22 mouse cellular contexts compared by ENCODE assay signal in the genomic region with DNA sequence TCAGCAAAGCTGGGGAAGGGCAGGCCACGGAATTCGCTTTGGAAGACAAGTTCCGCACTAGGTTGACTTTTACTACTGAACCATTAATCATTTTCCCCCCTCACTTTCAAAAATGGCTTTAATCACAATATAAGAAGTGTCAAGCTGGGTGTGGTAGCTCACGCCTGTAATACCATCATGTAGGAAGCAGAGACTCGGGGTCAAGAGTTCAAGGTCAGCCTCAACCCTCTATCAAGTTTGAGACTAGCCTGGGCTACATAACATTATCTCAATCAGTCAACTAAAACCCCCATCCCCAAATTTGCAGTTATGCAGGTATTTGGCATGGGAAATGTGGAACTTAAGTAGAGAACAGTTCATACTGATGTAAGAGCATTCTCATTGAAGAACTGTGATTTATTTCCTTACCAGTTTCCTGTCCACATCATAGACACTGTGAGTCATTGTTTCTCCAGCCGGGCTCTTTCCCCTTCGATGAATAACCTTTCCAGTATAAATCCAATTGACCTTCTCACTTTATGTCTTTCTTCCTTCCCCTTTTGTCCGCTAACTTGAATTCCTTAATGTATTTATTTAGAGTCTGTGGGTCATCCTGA.
DNase-seq lines count a peak whose midpoint lies in the region; ATAC-seq and TF ChIP-seq lines count a peak whose summit lies in the region.
"Had no signal": no experiment of that assay in that cellular context is flagged by ENCODE, and none has a peak within 500 bp of the region (broad histone marks: within the 10 kb centered on the region; RNA-seq: fewer than 3 reads in every experiment).

No protein-coding gene starts in this region.

- no peaks in the 10 kb centered on the region for H3K27me3 ChIP-seq in heart, embryonic 16.5 days (ENCODE audit: control insufficient read depth, insufficient read depth, low read length)
- H3K27me3 ChIP-seq in heart, embryonic 12.5 days (replicated peaks), result no peaks in the 10 kb centered on the region
- H3K27me3 ChIP-seq in lung, embryonic 14.5 days (ENCODE audit: insufficient read depth, low read length), result no peaks in the 10 kb centered on the region
- H3K27me3 ChIP-seq: forebrain, embryonic 13.5 days; stomach, embryonic 15.5 days had no signal

- H3K36me3 ChIP-seq in heart, embryonic 16.5 days (ENCODE audit: control insufficient read depth, insufficient read depth), result no peaks in the 10 kb centered on the region
- no peaks in the 10 kb centered on the region for H3K36me3 ChIP-seq in heart, embryonic 12.5 days
- no peaks in the 10 kb centered on the region for H3K36me3 ChIP-seq in lung, embryonic 14.5 days (ENCODE audit: insufficient read depth)
- H3K36me3 ChIP-seq: heart, embryonic 10.5 days; limb, embryonic 10.5 days; stomach, embryonic 15.5 days had no signal

- WGBS in heart, embryonic 16.5 days, result 81% methylated on average over 8 of the region's 8 CpGs
- WGBS in heart, embryonic 12.5 days, result 75% methylated on average over 8 of the region's 8 CpGs
- 71% methylated on average over 8 of the region's 8 CpGs for WGBS in lung, embryonic 14.5 days

- peak; percentile 11 to 53 for DNase-seq in adrenal gland, adult (ENCODE audit: inconsistent age in 2 of 2, low spot score in 1 of 2)
- DNase-seq in adrenal gland, postnatal 4 days (ENCODE audit: low spot score in 2 of 2), result no peak
- peak; percentile 18 for DNase-seq in lung, embryonic 14.5 days
- DNase-seq in lung, postnatal 14 days, result no peak
- DNase-seq in mesoderm, embryonic 11.5 days (ENCODE audit: low read depth, low spot score), result peak; percentile 28
- DNase-seq in frontal cortex, adult 2 months (ENCODE audit: extremely low spot score in 1 of 2, low spot score in 1 of 2), result no peak
- DNase-seq: cerebellum, adult 9-11 months; gastrocnemius, postnatal 36 days; lung, adult 18-20 months; retina, postnatal 1 day; thymus, adult 18-20 months had no signal

- no peaks in the 10 kb centered on the region for H3K4me1 ChIP-seq in heart, embryonic 16.5 days (ENCODE audit: control insufficient read depth, insufficient read depth, low read length)
- no peaks in the 10 kb centered on the region for H3K4me1 ChIP-seq in heart, embryonic 12.5 days (replicated peaks)
- H3K4me1 ChIP-seq in lung, embryonic 14.5 days (ENCODE audit: insufficient read depth), result no peaks in the 10 kb centered on the region
- H3K4me1 ChIP-seq: forebrain, embryonic 13.5 days; heart, embryonic 10.5 days; limb, embryonic 10.5 days; stomach, embryonic 15.5 days had no signal

- H3K4me3 ChIP-seq in heart, embryonic 16.5 days (ENCODE audit: low read length), result no peak overlapping the region
- H3K4me3 ChIP-seq in heart, embryonic 12.5 days, result no peak overlapping the region
- H3K4me3 ChIP-seq in lung, embryonic 14.5 days (ENCODE audit: low read depth, low read length), result no peak overlapping the region
- H3K4me3 ChIP-seq: erythroblast, embryonic 14.5 days; forebrain, embryonic 13.5 days; heart, embryonic 10.5 days; left cerebral cortex, adult 2 months; limb, embryonic 10.5 days; stomach, embryonic 15.5 days had no signal

- ATAC-seq in heart, embryonic 16.5 days (replicated peaks; ENCODE audit: extremely low read depth, insufficient read depth, low FRiP score), result no peak
- no peak for ATAC-seq in heart, embryonic 12.5 days (ENCODE audit: insufficient number of reproducible peaks, low FRiP score)
- no peak for ATAC-seq in lung, embryonic 14.5 days (ENCODE audit: insufficient read depth)
- ATAC-seq: forebrain, embryonic 13.5 days had no signal

- peak overlapping the region; percentile 48 for H3K27ac ChIP-seq in heart, embryonic 16.5 days (ENCODE audit: low read length)
- H3K27ac ChIP-seq in heart, embryonic 12.5 days (ENCODE audit: poor library complexity, severe bottlenecking), result no peak overlapping the region
- H3K27ac ChIP-seq in lung, embryonic 14.5 days (ENCODE audit: low read depth), result no peak overlapping the region
- H3K27ac ChIP-seq: forebrain, embryonic 13.5 days; heart, embryonic 10.5 days; left cerebral cortex, adult 2 months; limb, embryonic 10.5 days; macrophage; stomach, embryonic 15.5 days had no signal

- no peak overlapping the region for H3K9ac ChIP-seq in heart, embryonic 16.5 days (ENCODE audit: low read length)
- H3K9ac ChIP-seq in heart, embryonic 12.5 days, result no peak overlapping the region
- H3K9ac ChIP-seq in lung, embryonic 14.5 days, result no peak overlapping the region
- H3K9ac ChIP-seq: forebrain, embryonic 13.5 days; stomach, embryonic 15.5 days had no signal

- no peak for TF ChIP-seq CTCF in lung, embryonic 14.5 days (IDR thresholded peaks at IDR 0.05; ENCODE audit: low read depth)

- H3K9me3 ChIP-seq in heart, embryonic 16.5 days (replicated peaks; ENCODE audit: control insufficient read depth, low read length), result 0 out of 2 replicates have a peak, but pooled peaks cover 2% of the 10 kb centered on the region
- no peaks in the 10 kb centered on the region for H3K9me3 ChIP-seq in heart, embryonic 12.5 days (replicated peaks)
- H3K9me3 ChIP-seq in lung, embryonic 14.5 days (ENCODE audit: low read depth, low read length), result no peaks in the 10 kb centered on the region
- H3K9me3 ChIP-seq: forebrain, embryonic 13.5 days; heart, embryonic 10.5 days; limb, embryonic 10.5 days; stomach, embryonic 15.5 days had no signal

- H3K4me2 ChIP-seq in heart, embryonic 16.5 days (ENCODE audit: low read depth, low read length), result no peak overlapping the region
- no peak overlapping the region for H3K4me2 ChIP-seq in heart, embryonic 12.5 days
- no peak overlapping the region for H3K4me2 ChIP-seq in lung, embryonic 14.5 days
- H3K4me2 ChIP-seq: forebrain, embryonic 13.5 days; liver, embryonic 11.5 days; midbrain, embryonic 11.5 days; stomach, embryonic 15.5 days had no signal

Comparison
In these comparisons a context has a peak if more than half of its experiments do, and no peak if none do; other contexts are left out.
1. DNase-seq: peak in adrenal gland, adult (2 of 2), lung, embryonic 14.5 days (single experiment) and mesoderm, embryonic 11.5 days (single experiment); none in adrenal gland, postnatal 4 days (0 of 2), lung, postnatal 14 days (single experiment) and frontal cortex, adult 2 months (0 of 2).